Mouse (Mus musculus): ENCODE data around the gene Slc22a18. TPM values are rescaled to one million over a fixed set of nuclear protein-coding genes. Genes with fewer than 3 reads are reported as not detected.
A peak's percentile ranks its signal among the peaks of the same experiment; 100 is the strongest.

Slc22a18 gene
- polyA plus RNA-seq, 1 experiment from 2014 or later: 0.43 TPM

- no peak overlapping the region for H3K27ac ChIP-seq
- peaks cover 16% of the 10 kb centered on the region for H3K4me1 ChIP-seq
- H3K27me3 ChIP-seq (ENCODE audit: poor library complexity, severe bottlenecking): peaks cover 88% of the 10 kb centered on the region
- no peaks in the 10 kb centered on the region for H3K36me3 ChIP-seq (replicated peaks)
- no peak overlapping the region for H3K4me3 ChIP-seq
- H3K9me3 ChIP-seq: no peaks in the 10 kb centered on the region; the same call in 1 of the 2 replicates
- no peak for DNase-seq (ENCODE audit: extremely low spot score, low spot score)
- WGBS: 52% methylated on average over 2 of the region's 2 CpGs
Measured at GRCm38 (mm10) chr7:143500912-143501311, 27.4 kb downstream of the Slc22a18 start.

GRCm38 (mm10) chr7:143501643-143502417 lies 28.3 kb downstream of the Slc22a18 start:
- Histone ChIP-seq H3K4me1 (peaks cover 16% of the 10 kb centered on the region), H3K36me3 (replicated peaks) (no peaks in the 10 kb centered on the region), H3K4me3 (peak overlapping the region; percentile 48), H3K27me3 (ENCODE audit: poor library complexity, severe bottlenecking) (peaks cover 87% of the 10 kb centered on the region), H3K9me3 (no peaks in the 10 kb centered on the region; the same call in 1 of the 2 replicates), H3K27ac (no peak overlapping the region)
- peak; percentile 42 for DNase-seq (ENCODE audit: extremely low spot score, low spot score)
- WGBS: 6% methylated on average over 55 of the region's 55 CpGs

- peaks cover 16% of the 10 kb centered on the region for H3K4me1 ChIP-seq
- no peaks in the 10 kb centered on the region for H3K36me3 ChIP-seq (replicated peaks)
- H3K9me3 ChIP-seq: no peaks in the 10 kb centered on the region; the same call in 1 of the 2 replicates
- no peak within 1 kb of the TSS for H3K27ac ChIP-seq
- peak within 1 kb of the TSS; percentile 48 for H3K4me3 ChIP-seq
- peaks cover 79% of the 10 kb centered on the region for H3K27me3 ChIP-seq (ENCODE audit: poor library complexity, severe bottlenecking)
- DNase-seq (ENCODE audit: extremely low spot score, low spot score): peak; percentile 37
- WGBS: 5% methylated on average over 51 of the region's 51 CpGs
Measured at GRCm38 (mm10) chr7:143502418-143503200, 29.1 kb downstream of the Slc22a18 start, which contains the start of gene Phlda2. Gene Phlda2, minus strand, starts transcription at chr7:143503150.

GRCm38 (mm10) chr7:143503926-143504325 lies 30.4 kb downstream of the Slc22a18 start:
- no peaks in the 10 kb centered on the region; the same call in 1 of the 2 replicates for H3K9me3 ChIP-seq
- WGBS: 86% methylated on average over 6 of the region's 6 CpGs
- no peak overlapping the region for H3K4me3 ChIP-seq
- H3K27me3 ChIP-seq (ENCODE audit: poor library complexity, severe bottlenecking): peaks cover 66% of the 10 kb centered on the region
- no peak overlapping the region for H3K27ac ChIP-seq
- no peaks in the 10 kb centered on the region for H3K36me3 ChIP-seq (replicated peaks)
- DNase-seq (ENCODE audit: extremely low spot score, low spot score): no peak
- H3K4me1 ChIP-seq: peaks cover 16% of the 10 kb centered on the region

GRCm38 (mm10) chr7:143505411-143505810 lies 31.9 kb downstream of the Slc22a18 start:
- H3K27me3 ChIP-seq (ENCODE audit: poor library complexity, severe bottlenecking): peaks cover 51% of the 10 kb centered on the region
- no peak overlapping the region for H3K27ac ChIP-seq
- no peak for DNase-seq (ENCODE audit: extremely low spot score, low spot score)
- peaks cover 16% of the 10 kb centered on the region for H3K4me1 ChIP-seq
- no peak overlapping the region for H3K4me3 ChIP-seq
- no peaks in the 10 kb centered on the region for H3K36me3 ChIP-seq (replicated peaks)
- 90% methylated on average over 2 of the region's 2 CpGs for WGBS
- H3K9me3 ChIP-seq: no peaks in the 10 kb centered on the region; the same call in 1 of the 2 replicates

GRCm38 (mm10) chr7:143505823-143506222 lies 32.3 kb downstream of the Slc22a18 start:
- peak; percentile 73 for DNase-seq (ENCODE audit: extremely low spot score, low spot score)
- Histone ChIP-seq H3K4me3 (no peak overlapping the region), H3K36me3 (replicated peaks) (no peaks in the 10 kb centered on the region), H3K27ac (no peak overlapping the region), H3K9me3 (no peaks in the 10 kb centered on the region; the same call in 1 of the 2 replicates), H3K27me3 (ENCODE audit: poor library complexity, severe bottlenecking) (peaks cover 47% of the 10 kb centered on the region), H3K4me1 (peaks cover 16% of the 10 kb centered on the region)
- 26% methylated on average over 11 of the region's 11 CpGs for WGBS

GRCm38 (mm10) chr7:143506271-143506670 lies 32.7 kb downstream of the Slc22a18 start:
- H3K4me1 ChIP-seq: peaks cover 16% of the 10 kb centered on the region
- H3K4me3 ChIP-seq: no peak overlapping the region
- no peaks in the 10 kb centered on the region; the same call in 1 of the 2 replicates for H3K9me3 ChIP-seq
- H3K36me3 ChIP-seq (replicated peaks): no peaks in the 10 kb centered on the region
- peaks cover 42% of the 10 kb centered on the region for H3K27me3 ChIP-seq (ENCODE audit: poor library complexity, severe bottlenecking)
- H3K27ac ChIP-seq: no peak overlapping the region
- no peak for DNase-seq (ENCODE audit: extremely low spot score, low spot score)
- WGBS: 68% methylated on average over 7 of the region's 7 CpGs

- Histone ChIP-seq H3K36me3 (replicated peaks) (no peaks in the 10 kb centered on the region), H3K27me3 (ENCODE audit: poor library complexity, severe bottlenecking) (peaks cover 38% of the 10 kb centered on the region), H3K4me3 (no peak overlapping the region), H3K9me3 (no peaks in the 10 kb centered on the region; the same call in 1 of the 2 replicates), H3K27ac (no peak overlapping the region), H3K4me1 (peaks cover 13% of the 10 kb centered on the region)
- WGBS: 26% methylated on average over 7 of the region's 7 CpGs
- DNase-seq (ENCODE audit: extremely low spot score, low spot score): peak; percentile 46
Measured at GRCm38 (mm10) chr7:143506675-143507074, 33.1 kb downstream of the Slc22a18 start.

GRCm38 (mm10) chr7:143509566-143509965 lies 36.0 kb downstream of the Slc22a18 start:
- no peak for DNase-seq (ENCODE audit: extremely low spot score, low spot score)
- H3K9me3 ChIP-seq: no peaks in the 10 kb centered on the region
- no peaks in the 10 kb centered on the region for H3K4me1 ChIP-seq
- 89% methylated on average over 1 of the region's 1 CpGs for WGBS
- no peak overlapping the region for H3K4me3 ChIP-seq
- peaks cover 26% of the 10 kb centered on the region for H3K36me3 ChIP-seq (replicated peaks)
- H3K27me3 ChIP-seq (ENCODE audit: poor library complexity, severe bottlenecking): peaks cover 9% of the 10 kb centered on the region
- H3K27ac ChIP-seq: no peak overlapping the region

- Histone ChIP-seq H3K4me3 (no peak overlapping the region), H3K27me3 (ENCODE audit: poor library complexity, severe bottlenecking) (no peaks in the 10 kb centered on the region), H3K4me1 (no peaks in the 10 kb centered on the region), H3K9me3 (no peaks in the 10 kb centered on the region), H3K27ac (no peak overlapping the region), H3K36me3 (replicated peaks) (peaks cover 38% of the 10 kb centered on the region)
- WGBS: 85% methylated on average over 3 of the region's 3 CpGs
- DNase-seq (ENCODE audit: extremely low spot score, low spot score): no peak
Measured at GRCm38 (mm10) chr7:143510593-143511334, 37.2 kb downstream of the Slc22a18 start.

GRCm38 (mm10) chr7:143511335-143511712 lies 37.8 kb downstream of the Slc22a18 start:
- H3K4me1 ChIP-seq: no peaks in the 10 kb centered on the region
- H3K36me3 ChIP-seq (replicated peaks): peaks cover 44% of the 10 kb centered on the region
- H3K27me3 ChIP-seq (ENCODE audit: poor library complexity, severe bottlenecking): no peaks in the 10 kb centered on the region
- H3K4me3 ChIP-seq: no peak overlapping the region
- H3K27ac ChIP-seq: no peak overlapping the region
- DNase-seq (ENCODE audit: extremely low spot score, low spot score): no peak
- no peaks in the 10 kb centered on the region for H3K9me3 ChIP-seq

- 95% methylated on average over 10 of the region's 10 CpGs for WGBS
- Histone ChIP-seq H3K4me3 (no peak overlapping the region), H3K4me1 (no peaks in the 10 kb centered on the region), H3K27ac (no peak overlapping the region), H3K27me3 (ENCODE audit: poor library complexity, severe bottlenecking) (no peaks in the 10 kb centered on the region), H3K36me3 (replicated peaks) (peaks cover 69% of the 10 kb centered on the region), H3K9me3 (no peaks in the 10 kb centered on the region)
- no peak for DNase-seq (ENCODE audit: extremely low spot score, low spot score)
Measured at GRCm38 (mm10) chr7:143513763-143514415, 40.4 kb downstream of the Slc22a18 start.
